Mouse (Mus musculus): ENCODE results near the gene Cpne5. TPM values are rescaled to one million over a fixed set of nuclear protein-coding genes. Genes with fewer than 3 reads are reported as not detected.
"Not testable (repeated sequence)": the region's sequence is repeated elsewhere in the genome, so short reads cannot be mapped to it uniquely, and the experiment has no call there.

The Cpne5 gene
- polyA plus RNA-seq, 1 experiment from 2014 or later, result 5.5 TPM

DNA sequence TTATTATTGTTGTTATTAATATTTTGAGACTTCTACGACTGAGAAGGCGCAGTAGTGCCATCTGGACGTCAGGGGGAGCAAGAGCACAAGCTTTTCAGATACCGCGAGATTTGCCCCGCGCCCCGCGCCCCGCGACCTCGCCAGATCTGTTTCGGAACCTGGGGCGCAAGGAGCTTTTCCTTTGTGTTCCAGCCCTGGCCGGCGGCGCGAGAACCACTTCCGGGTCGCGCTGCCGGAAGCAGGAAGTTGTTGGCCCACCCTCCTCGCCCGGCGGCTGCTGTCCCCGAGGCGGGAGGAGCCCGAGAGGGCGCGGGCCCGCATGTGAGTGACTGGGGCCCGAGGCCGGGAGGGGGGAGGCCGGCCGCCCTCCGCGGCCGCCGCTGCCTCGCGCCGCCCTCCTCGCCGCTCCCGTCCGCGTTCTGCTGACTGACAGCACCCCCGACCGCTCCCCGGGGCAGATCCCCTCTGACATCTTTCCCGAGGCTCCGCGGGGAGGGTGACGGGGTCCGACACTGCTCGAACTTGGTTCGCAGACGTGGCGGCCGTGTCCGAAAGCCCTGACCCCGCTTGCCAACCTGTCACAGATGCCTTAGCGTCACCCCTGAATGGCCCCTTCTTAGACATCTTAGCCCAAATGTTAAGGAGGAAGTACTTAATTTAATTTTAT is 30.8 kb upstream of the Cpne5 start, which contains the start of gene BC004004:
TSS of gene BC004004 (plus strand) at position 107 of the 667 bp plus-strand sequence.
- DNase-seq (ENCODE audit: low spot score) (peak; percentile 98), ATAC-seq (replicated peaks; ENCODE audit: low FRiP score) (peak; percentile 91)
- WGBS, result under 1% methylated on average over 61 of the region's 63 CpGs
- Histone ChIP-seq H3K36me3 (ENCODE audit: control insufficient read depth, insufficient read depth, low read length) (no peaks in the 10 kb centered on the region), H3K4me3 (ENCODE audit: low read depth, low read length) (peak within 1 kb of the TSS; percentile 71), H3K27me3 (ENCODE audit: control insufficient read depth, insufficient read depth, low read length) (no peaks in the 10 kb centered on the region), H3K4me1 (replicated peaks; ENCODE audit: control insufficient read depth, insufficient read depth, low read length) (peaks cover 10% of the 10 kb centered on the region; the same call in 1 of the 2 replicates), H3K9ac (ENCODE audit: low read length) (peak within 1 kb of the TSS; percentile 89), H3K4me2 (ENCODE audit: low read depth, low read length, severe bottlenecking) (peak within 1 kb of the TSS; percentile 72), H3K9me3 (ENCODE audit: control insufficient read depth, low read length) (no peaks in the 10 kb centered on the region), H3K27ac (ENCODE audit: low read depth, low read length) (peak within 1 kb of the TSS; percentile 68; the same call in 1 of the 2 replicates)

DNA sequence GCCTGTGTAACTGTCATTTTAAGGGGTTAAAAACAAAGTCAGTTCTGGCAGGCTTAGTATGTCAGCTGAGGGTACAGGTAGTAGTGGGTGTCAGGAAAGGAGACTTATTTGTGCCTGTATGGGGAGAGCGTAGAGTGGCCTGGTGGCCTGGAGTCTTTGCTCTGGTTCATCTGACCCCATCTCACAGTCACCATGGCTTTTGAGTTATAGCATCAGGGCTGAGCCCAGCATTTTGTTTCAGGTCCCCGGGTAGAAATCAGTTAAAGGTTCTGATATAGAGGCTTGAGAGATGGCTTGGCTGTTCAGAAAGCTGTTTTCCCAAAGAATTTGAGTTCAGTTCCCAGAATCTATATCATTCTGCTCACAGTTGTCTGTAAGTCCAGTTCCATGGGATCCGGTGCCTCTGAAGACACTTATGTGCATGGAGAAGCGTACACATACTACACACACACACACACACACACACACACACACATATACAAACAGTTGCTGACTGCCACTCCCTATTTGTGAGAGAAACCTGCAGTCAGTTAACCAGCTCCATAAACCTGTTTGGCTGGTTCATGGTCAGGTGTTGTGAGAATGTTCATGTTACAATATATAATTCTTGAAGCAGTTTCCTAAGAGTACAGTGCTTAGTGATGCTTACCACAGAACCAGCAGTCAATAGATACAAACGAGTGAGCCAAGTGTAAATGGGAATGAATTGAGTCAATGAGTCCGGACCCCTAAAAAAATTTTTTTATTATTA is 30.1 kb upstream of the Cpne5 start:
- DNase-seq (ENCODE audit: low spot score) (no peak), ATAC-seq (replicated peaks; ENCODE audit: low FRiP score) (peak; percentile 12; the same call in 1 of the 2 replicates)
- Histone ChIP-seq H3K27me3 (ENCODE audit: control insufficient read depth, insufficient read depth, low read length) (no peaks in the 10 kb centered on the region), H3K4me2 (ENCODE audit: low read depth, low read length, severe bottlenecking) (peak overlapping the region; percentile 72), H3K9me3 (ENCODE audit: control insufficient read depth, low read length) (no peaks in the 10 kb centered on the region), H3K27ac (ENCODE audit: low read depth, low read length) (no peak overlapping the region), H3K36me3 (ENCODE audit: control insufficient read depth, insufficient read depth, low read length) (no peaks in the 10 kb centered on the region), H3K4me1 (replicated peaks; ENCODE audit: control insufficient read depth, insufficient read depth, low read length) (peaks cover 11% of the 10 kb centered on the region; the same call in 1 of the 2 replicates), H3K9ac (ENCODE audit: low read length) (peak overlapping the region; percentile 89), H3K4me3 (ENCODE audit: low read depth, low read length) (peak overlapping the region; percentile 71)
- 61% methylated on average over 6 of the region's 6 CpGs for WGBS

DNA sequence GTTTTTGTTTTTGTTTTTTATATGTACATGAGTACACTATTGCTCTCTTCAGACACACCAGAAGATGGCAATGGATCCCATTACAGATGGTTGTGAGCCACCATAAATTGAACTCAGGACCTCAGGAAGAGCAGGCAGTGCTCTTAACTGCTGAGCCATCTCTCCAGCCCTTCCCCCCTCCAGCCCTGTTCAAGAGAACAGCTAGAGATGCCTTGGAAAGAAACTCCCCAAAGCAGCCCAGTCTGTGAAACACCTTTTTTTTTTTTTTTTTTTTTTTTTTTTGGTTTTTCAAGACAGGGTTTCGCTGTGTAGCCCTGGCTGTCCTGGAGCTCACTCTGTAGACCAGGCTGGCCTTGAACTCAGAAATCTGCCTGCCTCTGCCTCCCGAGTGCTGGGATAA is 29.1 kb upstream of the Cpne5 start:
- DNase-seq (ENCODE audit: low spot score); H3K9me3 ChIP-seq (ENCODE audit: control insufficient read depth, low read length); H3K36me3 ChIP-seq (ENCODE audit: control insufficient read depth, insufficient read depth, low read length); H3K4me3 ChIP-seq (ENCODE audit: low read depth, low read length); ATAC-seq (replicated peaks; ENCODE audit: low FRiP score); H3K27ac ChIP-seq (ENCODE audit: low read depth, low read length); H3K27me3 ChIP-seq (ENCODE audit: control insufficient read depth, insufficient read depth, low read length); H3K9ac ChIP-seq (ENCODE audit: low read length); H3K4me2 ChIP-seq (ENCODE audit: low read depth, low read length, severe bottlenecking): not testable (repeated sequence)
- WGBS, result 93% methylated on average over 2 of the region's 2 CpGs
- H3K4me1 ChIP-seq (replicated peaks; ENCODE audit: control insufficient read depth, insufficient read depth, low read length), result peaks cover 16% of the 10 kb centered on the region; the same call in 1 of the 2 replicates

DNA sequence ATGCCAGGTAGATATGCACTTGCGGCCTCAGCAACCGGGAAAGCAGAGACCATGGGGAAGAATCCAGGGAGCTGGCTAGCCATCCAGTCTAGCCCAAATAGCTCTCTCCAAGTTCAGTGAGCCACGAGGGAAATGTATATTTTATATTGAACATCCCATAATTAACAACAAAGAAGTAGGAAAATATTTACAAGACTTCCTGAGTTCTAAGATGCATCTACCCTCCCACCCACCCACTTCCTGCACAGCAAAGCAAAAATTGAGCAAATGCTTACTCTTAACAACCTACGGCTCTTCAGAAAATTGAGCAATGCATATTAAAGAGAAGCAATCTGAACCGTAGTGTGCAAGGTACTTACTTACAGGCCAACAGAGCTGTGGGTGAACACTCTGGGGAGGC is 26.8 kb upstream of the Cpne5 start:
- Histone ChIP-seq H3K27me3 (ENCODE audit: control insufficient read depth, insufficient read depth, low read length) (no peaks in the 10 kb centered on the region), H3K4me1 (replicated peaks; ENCODE audit: control insufficient read depth, insufficient read depth, low read length) (peaks cover 16% of the 10 kb centered on the region; the same call in 1 of the 2 replicates), H3K9me3 (ENCODE audit: control insufficient read depth, low read length) (no peaks in the 10 kb centered on the region), H3K4me3 (ENCODE audit: low read depth, low read length) (peak overlapping the region; percentile 90), H3K4me2 (ENCODE audit: low read depth, low read length, severe bottlenecking) (peak overlapping the region; percentile 85; the same call in 1 of the 2 replicates), H3K36me3 (ENCODE audit: control insufficient read depth, insufficient read depth, low read length) (no peaks in the 10 kb centered on the region; the same call in 1 of the 2 replicates), H3K9ac (ENCODE audit: low read length) (peak overlapping the region; percentile 83), H3K27ac (ENCODE audit: low read depth, low read length) (no peak overlapping the region; the same call in 1 of the 2 replicates)
- no peak for DNase-seq (ENCODE audit: low spot score)
- no peak for ATAC-seq (replicated peaks; ENCODE audit: low FRiP score)
- WGBS, result 88% methylated on average over 5 of the region's 5 CpGs

DNA sequence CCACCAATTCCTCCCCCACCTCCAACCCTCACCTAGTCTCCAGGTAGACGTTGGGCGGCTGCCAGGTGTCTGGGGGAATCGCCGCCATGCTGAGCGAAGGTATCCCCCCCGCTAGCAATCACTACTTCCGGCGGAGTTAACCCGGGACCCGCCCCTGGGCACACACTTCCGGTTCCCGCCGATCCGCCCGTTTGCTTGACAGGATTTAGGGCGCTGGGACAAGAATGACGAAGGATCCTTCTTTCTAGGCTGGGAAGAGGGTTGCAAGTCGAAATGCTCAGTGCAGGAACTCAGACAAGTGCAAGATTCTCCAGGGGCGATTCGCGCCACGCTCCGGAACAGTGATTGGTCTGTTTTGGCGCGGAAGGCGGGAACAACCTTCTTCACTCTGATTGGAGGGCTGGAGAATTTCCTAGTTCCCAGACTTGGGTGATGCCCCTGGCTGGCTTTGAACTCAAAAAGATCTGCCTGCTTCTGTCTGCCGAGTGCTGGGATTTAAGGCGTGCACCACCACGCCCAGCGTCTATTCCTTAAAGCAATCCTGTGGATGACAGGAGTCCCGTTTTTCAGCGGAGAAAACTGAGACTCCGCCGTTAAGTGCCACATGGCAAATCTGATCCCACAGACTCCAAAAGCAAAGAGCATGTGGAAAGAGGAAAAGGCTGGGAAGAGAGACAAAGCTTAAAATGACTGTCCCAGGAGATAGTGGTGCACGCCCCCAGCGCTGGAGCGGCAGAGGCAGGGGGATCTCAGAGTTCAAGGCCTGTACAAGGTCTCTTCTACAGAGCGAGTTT is 26.1 kb upstream of the Cpne5 start, which contains the start of gene Ppil1:
TSS of gene Ppil1 (minus strand) at position 347 of the 794 bp plus-strand sequence.
- H3K27ac ChIP-seq (ENCODE audit: low read depth, low read length), result peak within 1 kb of the TSS; percentile 99
- DNase-seq (ENCODE audit: low spot score) (peak; percentile 88), ATAC-seq (replicated peaks; ENCODE audit: low FRiP score) (peak; percentile 72)
- peak within 1 kb of the TSS; percentile 90 for H3K4me3 ChIP-seq (ENCODE audit: low read depth, low read length)
- no peaks in the 10 kb centered on the region; the same call in 1 of the 2 replicates for H3K36me3 ChIP-seq (ENCODE audit: control insufficient read depth, insufficient read depth, low read length)
- H3K27me3 ChIP-seq (ENCODE audit: control insufficient read depth, insufficient read depth, low read length), result no peaks in the 10 kb centered on the region
- peaks cover 12% of the 10 kb centered on the region; the same call in 1 of the 2 replicates for H3K4me1 ChIP-seq (replicated peaks; ENCODE audit: control insufficient read depth, insufficient read depth, low read length)
- H3K9me3 ChIP-seq (ENCODE audit: control insufficient read depth, low read length), result no peaks in the 10 kb centered on the region
- H3K9ac ChIP-seq (ENCODE audit: low read length), result peak within 1 kb of the TSS; percentile 83
- WGBS, result 6% methylated on average over 38 of the region's 38 CpGs
- H3K4me2 ChIP-seq (ENCODE audit: low read depth, low read length, severe bottlenecking), result peak within 1 kb of the TSS; percentile 85

DNA sequence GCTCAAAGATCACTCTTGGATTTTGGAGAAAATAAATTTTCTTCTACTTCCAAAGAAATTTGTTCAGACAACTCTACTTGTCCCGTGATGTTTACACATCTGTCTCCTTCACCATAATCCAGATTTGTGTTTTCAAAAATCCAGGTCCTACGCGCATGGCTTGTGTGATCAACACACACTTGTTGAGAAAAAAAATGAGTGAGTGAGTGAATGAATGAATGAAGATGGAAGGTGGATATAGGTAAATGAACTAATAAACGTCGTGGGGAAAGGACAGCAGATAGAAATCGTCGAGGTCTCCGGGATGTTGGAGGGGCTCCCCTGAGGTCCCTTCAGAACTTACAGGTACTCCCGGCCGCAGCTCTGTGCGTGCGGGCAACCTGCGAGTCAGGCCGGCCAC is 25.4 kb upstream of the Cpne5 start:
- peak overlapping the region; percentile 85 for H3K4me2 ChIP-seq (ENCODE audit: low read depth, low read length, severe bottlenecking)
- DNase-seq (ENCODE audit: low spot score) (no peak), ATAC-seq (replicated peaks; ENCODE audit: low FRiP score) (no peak)
- peak overlapping the region; percentile 83 for H3K9ac ChIP-seq (ENCODE audit: low read length)
- H3K27ac ChIP-seq (ENCODE audit: low read depth, low read length), result peak overlapping the region; percentile 99
- no peaks in the 10 kb centered on the region for H3K27me3 ChIP-seq (ENCODE audit: control insufficient read depth, insufficient read depth, low read length)
- H3K36me3 ChIP-seq (ENCODE audit: control insufficient read depth, insufficient read depth, low read length), result no peaks in the 10 kb centered on the region; the same call in 1 of the 2 replicates
- peaks cover 12% of the 10 kb centered on the region; the same call in 1 of the 2 replicates for H3K4me1 ChIP-seq (replicated peaks; ENCODE audit: control insufficient read depth, insufficient read depth, low read length)
- WGBS, result 1% methylated on average over 14 of the region's 14 CpGs
- peak overlapping the region; percentile 90 for H3K4me3 ChIP-seq (ENCODE audit: low read depth, low read length)
- H3K9me3 ChIP-seq (ENCODE audit: control insufficient read depth, low read length), result no peaks in the 10 kb centered on the region

DNA sequence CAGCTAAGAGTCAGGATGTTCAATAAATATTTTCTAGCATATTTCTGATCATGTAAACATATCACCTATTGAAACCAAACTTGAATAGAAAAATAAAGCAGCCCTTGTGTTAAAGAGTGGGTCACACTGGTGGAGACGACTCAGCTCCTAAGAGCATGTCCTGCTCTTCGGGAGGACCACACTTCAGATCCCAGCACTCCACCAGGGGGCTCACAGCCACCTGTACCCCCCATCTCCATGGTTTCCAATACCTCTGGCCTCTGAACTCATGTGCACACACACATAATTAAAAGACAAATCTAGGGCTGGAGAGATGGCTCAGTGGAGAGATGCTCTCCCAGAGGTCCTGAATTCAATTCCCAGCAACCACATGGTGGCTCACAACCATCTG is 24.3 kb upstream of the Cpne5 start:
- ATAC-seq (replicated peaks; ENCODE audit: low FRiP score), result no peak
- no peak for DNase-seq (ENCODE audit: low spot score)
- Histone ChIP-seq H3K4me2 (ENCODE audit: low read depth, low read length, severe bottlenecking) (no peak overlapping the region; the same call in 1 of the 2 replicates), H3K27me3 (ENCODE audit: control insufficient read depth, insufficient read depth, low read length) (no peaks in the 10 kb centered on the region), H3K9ac (ENCODE audit: low read length) (no peak overlapping the region; the same call in 1 of the 2 replicates), H3K4me1 (replicated peaks; ENCODE audit: control insufficient read depth, insufficient read depth, low read length) (peaks cover 12% of the 10 kb centered on the region; the same call in 1 of the 2 replicates), H3K36me3 (ENCODE audit: control insufficient read depth, insufficient read depth, low read length) (no peaks in the 10 kb centered on the region; the same call in 1 of the 2 replicates), H3K9me3 (ENCODE audit: control insufficient read depth, low read length) (no peaks in the 10 kb centered on the region), H3K27ac (ENCODE audit: low read depth, low read length) (no peak overlapping the region), H3K4me3 (ENCODE audit: low read depth, low read length) (0 out of 2 replicates have a peak overlapping the region, but pooled peaks have one; percentile 5)
- WGBS, result 64% methylated on average over 2 of the region's 2 CpGs
